Comparison of ENCODE assay signal across 24 mouse cellular contexts in genomic region chr14:24036609-24037008, GRCm38 (mm10). TPM values are rescaled to one million over a fixed set of nuclear protein-coding genes. Genes with fewer than 3 reads are reported as not detected.
"Had no signal": no experiment of that assay in that cellular context is flagged by ENCODE, and none has a peak within 500 bp of the region (broad histone marks: within the 10 kb centered on the region; RNA-seq: fewer than 3 reads in every experiment).

No protein-coding gene starts in this region.

- H3K4me1 ChIP-seq: intestine, embryonic 15.5 days; liver, embryonic 13.5 days; liver, embryonic 15.5 days had no signal

- H3K36me3 ChIP-seq: heart, embryonic 13.5 days; heart, embryonic 15.5 days; hindbrain, embryonic 10.5 days; hindbrain, embryonic 12.5 days; intestine, embryonic 15.5 days; limb, embryonic 10.5 days; limb, embryonic 12.5 days; liver, embryonic 13.5 days; liver, embryonic 15.5 days had no signal

- DNase-seq: gastrocnemius, postnatal 14 days; heart, postnatal 14 days; heart, postnatal 36 days; kidney, adult 18-20 months; kidney, adult 8-10 months; kidney, postnatal 10 days; kidney, postnatal 25 days; kidney, postnatal 4 days; liver; liver, embryonic 13.5 days; liver, postnatal 0 days had no signal

- H3K27me3 ChIP-seq: intestine, embryonic 15.5 days; liver, embryonic 13.5 days; liver, embryonic 15.5 days had no signal

- H3K27ac ChIP-seq: heart, embryonic 13.5 days; heart, embryonic 15.5 days; hindbrain, embryonic 10.5 days; hindbrain, embryonic 12.5 days; hindbrain, embryonic 14.5 days; intestine, embryonic 15.5 days; layer of hippocampus, adult 2 months; left cerebral cortex, adult 2 months; limb, embryonic 10.5 days; limb, embryonic 12.5 days; liver, embryonic 13.5 days; liver, embryonic 15.5 days had no signal

- H3K9me3 ChIP-seq: heart, embryonic 13.5 days; heart, embryonic 15.5 days; hindbrain, embryonic 10.5 days; hindbrain, embryonic 12.5 days; intestine, embryonic 15.5 days; limb, embryonic 10.5 days; limb, embryonic 12.5 days; liver, embryonic 13.5 days; liver, embryonic 15.5 days had no signal

- H3K4me3 ChIP-seq: heart, embryonic 13.5 days; heart, embryonic 15.5 days; hindbrain, embryonic 10.5 days; hindbrain, embryonic 12.5 days; intestine, embryonic 15.5 days; layer of hippocampus, adult 2 months; left cerebral cortex, adult 2 months; limb, embryonic 10.5 days; limb, embryonic 12.5 days; liver, embryonic 13.5 days; liver, embryonic 15.5 days had no signal

RNA-seq across cellular contexts. Expression of gene Kcnma1, which starts 22.3 kb away (rescaled TPM):
- total RNA-seq: granulocyte monocyte progenitor cell, adult 5-6 weeks had no signal
- polyA plus RNA-seq: inflammation-experienced regulatory T-cells, adult 6 months had no signal
